Mouse (Mus musculus) CD8-positive naive resting alpha-beta T cell, adult 57 days (primary cell): ENCODE measurements around the gene Atp1b2. TPM values are rescaled to one million over a fixed set of nuclear protein-coding genes. Genes with fewer than 3 reads are reported as not detected.

Experiments
- total RNA-seq: library from RNA; stranded (reverse); gene quantifications from one replicate; pipeline ENCODE4 v1.2.4, GENCODE M21; 2023

Gene Atp1b2
- total RNA-seq, result 0.21 TPM

GRCm38 (mm10) chr11:69605726-69606490 is at the start of gene Atp1b2:
TSS of gene Atp1b2 (minus strand) at chr11:69605942.

GRCm38 (mm10) chr11:69632284-69633089 is 26.7 kb upstream of the Atp1b2 start, which contains the start of gene Fxr2:
TSS of gene Fxr2 (plus strand) at chr11:69632990.

GRCm38 (mm10) chr11:69621571-69622268 is 16.0 kb upstream of the Atp1b2 start, which contains the start of gene Sat2:
TSS of gene Sat2 (plus strand) at chr11:69622024.

GRCm38 (mm10) chr11:69617805-69618204 is 12.1 kb upstream of the Atp1b2 start, which contains the start of gene Shbg:
TSS of gene Shbg (minus strand) at chr11:69617905.

GRCm38 (mm10) chr11:69580091-69580514 is 25.6 kb downstream of the Atp1b2 start, which contains the start of the genes Wrap53 and Trp53:
TSS of gene Wrap53 (minus strand) at chr11:69580255.
TSS of gene Trp53 (plus strand) at chr11:69580359.

GRCm38 (mm10) chr11:69559851-69560765 is 45.6 kb downstream of the Atp1b2 start, which contains the start of gene Efnb3:
TSS of gene Efnb3 (minus strand) at chr11:69560205.

Other genes with a start within 250 kb of the Atp1b2 start
- gene Chd3, start 236.5 kb downstream of the Atp1b2 start, total RNA-seq, result 596 TPM
- gene Naa38, start 210.5 kb downstream of the Atp1b2 start, total RNA-seq, result 28.6 TPM
- 35.5 TPM for gene Cyb5d1, start 210.3 kb downstream of the Atp1b2 start, total RNA-seq
- 9.5 TPM for gene Tmem88, start 207.7 kb downstream of the Atp1b2 start, total RNA-seq
- gene Kdm6b, start 192.3 kb downstream of the Atp1b2 start, total RNA-seq, result 156 TPM
- gene Dnah2, start 56.8 kb downstream of the Atp1b2 start, total RNA-seq, result 0.09 TPM
- 0.46 TPM for gene Efnb3, start 45.7 kb downstream of the Atp1b2 start, total RNA-seq
- gene Wrap53, start 25.7 kb downstream of the Atp1b2 start, total RNA-seq, result 11.6 TPM
- 157 TPM for gene Trp53, start 25.6 kb downstream of the Atp1b2 start, total RNA-seq
- not detected for gene Shbg, start 12.0 kb upstream of the Atp1b2 start, total RNA-seq
- not detected for gene Sat2, start 16.1 kb upstream of the Atp1b2 start, total RNA-seq
- 68.8 TPM for gene Fxr2, start 27.0 kb upstream of the Atp1b2 start, total RNA-seq
- gene Sox15, start 49.4 kb upstream of the Atp1b2 start, total RNA-seq, result not detected
- 60.5 TPM for gene Mpdu1, start 56.7 kb upstream of the Atp1b2 start, total RNA-seq
- 7.5 TPM for gene Cd68, start 60.2 kb upstream of the Atp1b2 start, total RNA-seq
- gene Eif4a1, start 66.5 kb upstream of the Atp1b2 start, total RNA-seq, result 892 TPM
- gene Senp3, start 76.1 kb upstream of the Atp1b2 start, total RNA-seq, result 129 TPM
- gene Tnfsf13, start 79.8 kb upstream of the Atp1b2 start, total RNA-seq, result not detected
- not detected for gene Tnfsf12, start 89.9 kb upstream of the Atp1b2 start, total RNA-seq
- gene Tnfsfm13, start 90.2 kb upstream of the Atp1b2 start, total RNA-seq, result not detected
- gene Polr2a, start 152.7 kb upstream of the Atp1b2 start, total RNA-seq, result 188 TPM
- gene Slc35g3, start 156.0 kb upstream of the Atp1b2 start, total RNA-seq, result not detected
- gene Zbtb4, start 160.0 kb upstream of the Atp1b2 start, total RNA-seq, result 52.4 TPM
- 3.1 TPM for gene Chrnb1, start 190.0 kb upstream of the Atp1b2 start, total RNA-seq
- gene Fgf11, start 195.9 kb upstream of the Atp1b2 start, total RNA-seq, result not detected
- gene Tmem102, start 199.7 kb upstream of the Atp1b2 start, total RNA-seq, result not detected
- not detected for gene Gm39566, start 209.4 kb upstream of the Atp1b2 start, total RNA-seq
- gene Spem2, start 212.5 kb upstream of the Atp1b2 start, total RNA-seq, result not detected
- gene Spem1, start 216.2 kb upstream of the Atp1b2 start, total RNA-seq, result not detected
- 0.49 TPM for gene Nlgn2, start 231.8 kb upstream of the Atp1b2 start, total RNA-seq
- gene Tmem256, start 232.6 kb upstream of the Atp1b2 start, total RNA-seq, result 20.8 TPM
- 18.2 TPM for gene Plscr3, start 240.4 kb upstream of the Atp1b2 start, total RNA-seq